Comparison of ENCODE assay signal across 9 mouse cellular contexts in the genomic region with DNA sequence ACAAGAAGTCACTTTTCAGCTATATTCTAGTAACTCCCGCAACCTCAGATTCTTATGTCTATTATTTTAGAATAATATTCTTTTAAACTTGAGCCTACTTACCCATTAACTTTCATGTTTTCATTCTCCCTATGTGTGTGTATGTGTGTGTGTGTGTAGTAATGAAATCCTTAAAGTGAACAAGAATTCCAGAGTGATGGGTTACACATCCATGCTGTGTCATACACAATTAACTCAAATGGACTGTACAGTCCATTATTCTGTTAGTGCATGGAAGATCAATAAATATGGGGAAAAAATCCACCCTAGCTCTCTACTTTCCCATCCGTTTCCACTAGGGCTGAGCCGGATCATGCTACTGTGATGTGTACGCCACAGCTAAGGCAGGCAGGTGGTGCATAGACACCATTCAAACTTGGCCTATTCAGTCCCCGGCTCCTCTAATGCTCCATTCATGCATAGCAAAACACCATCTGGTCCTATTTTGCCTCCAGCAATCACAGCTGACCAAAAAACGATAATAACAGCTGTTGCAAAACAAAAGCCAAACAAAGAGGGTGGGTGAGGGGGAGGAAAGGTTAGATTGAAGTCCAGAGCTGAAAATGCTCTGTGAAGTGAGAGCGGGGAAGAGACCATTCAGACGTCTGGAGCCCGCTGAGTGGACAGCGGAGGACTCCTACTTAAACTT.
A peak's percentile ranks its signal among the peaks of the same experiment; 100 is the strongest.
DNase-seq lines count a peak whose midpoint lies in the region; ATAC-seq and TF ChIP-seq lines count a peak whose summit lies in the region.
"Had no signal": no experiment of that assay in that cellular context is flagged by ENCODE, and none has a peak within 500 bp of the region (broad histone marks: within the 10 kb centered on the region; RNA-seq: fewer than 3 reads in every experiment).

No protein-coding gene starts in this region.

- no peaks in the 10 kb centered on the region for H3K9me3 ChIP-seq in intestine, embryonic 14.5 days (ENCODE audit: control insufficient read depth, low read length)
- no peaks in the 10 kb centered on the region for H3K9me3 ChIP-seq in intestine, postnatal 0 days (ENCODE audit: control insufficient read depth)
- H3K9me3 ChIP-seq in embryonic facial prominence, embryonic 11.5 days (replicated peaks; ENCODE audit: control insufficient read depth, low read length), result no peaks in the 10 kb centered on the region
- no peaks in the 10 kb centered on the region for H3K9me3 ChIP-seq in midbrain, postnatal 0 days (ENCODE audit: low read length)
- no peaks in the 10 kb centered on the region for H3K9me3 ChIP-seq in liver, postnatal 0 days (ENCODE audit: low read length)
- H3K9me3 ChIP-seq: heart, embryonic 13.5 days had no signal

- H3K36me3 ChIP-seq in intestine, embryonic 14.5 days (ENCODE audit: control insufficient read depth, insufficient read depth, low read length), result 0 out of 2 replicates have a peak, but pooled peaks cover 7% of the 10 kb centered on the region
- H3K36me3 ChIP-seq in intestine, postnatal 0 days (ENCODE audit: control insufficient read depth, insufficient read depth), result no peaks in the 10 kb centered on the region; the same call in 1 of the 2 replicates
- no peaks in the 10 kb centered on the region for H3K36me3 ChIP-seq in embryonic facial prominence, embryonic 11.5 days (replicated peaks; ENCODE audit: control insufficient read depth, insufficient read depth, low read depth, low read length)
- H3K36me3 ChIP-seq in midbrain, postnatal 0 days (ENCODE audit: insufficient read depth, low read length), result peaks cover 8% of the 10 kb centered on the region
- H3K36me3 ChIP-seq in liver, postnatal 0 days (replicated peaks; ENCODE audit: insufficient read depth, low read length), result no peaks in the 10 kb centered on the region

- 74% methylated on average over 10 of the region's 10 CpGs for WGBS in intestine, embryonic 14.5 days
- 80% methylated on average over 10 of the region's 10 CpGs for whole genome bisulfite sequencing in intestine, postnatal 0 days
- WGBS in embryonic facial prominence, embryonic 11.5 days, result 37% methylated on average over 10 of the region's 10 CpGs
- 30% methylated on average over 10 of the region's 10 CpGs for WGBS in midbrain, postnatal 0 days
- WGBS in liver, postnatal 0 days (ENCODE audit: insufficient replicate concordance), result 80% methylated on average over 10 of the region's 10 CpGs

- no peak for DNase-seq in intestine, embryonic 14.5 days (ENCODE audit: low spot score)
- DNase-seq in embryonic facial prominence, embryonic 11.5 days (ENCODE audit: low spot score), result peak; percentile 76
- DNase-seq in kidney, adult 8-10 months, result peak; percentile 5 to 29
- DNase-seq in midbrain, postnatal 0 days (ENCODE audit: low spot score), result peak; percentile 92
- no peak for DNase-seq in spleen, adult 12 weeks (ENCODE audit: low spot score)
- no peak for DNase-seq in liver, postnatal 0 days
- DNase-seq in adrenal gland, adult (ENCODE audit: inconsistent age in 2 of 2, low spot score in 1 of 2), result no peak

- no peaks in the 10 kb centered on the region for H3K27me3 ChIP-seq in intestine, embryonic 14.5 days (replicated peaks; ENCODE audit: control insufficient read depth, insufficient read depth, low read length)
- no peaks in the 10 kb centered on the region for H3K27me3 ChIP-seq in intestine, postnatal 0 days (replicated peaks; ENCODE audit: control insufficient read depth, insufficient read depth, low read length)
- H3K27me3 ChIP-seq in embryonic facial prominence, embryonic 11.5 days (ENCODE audit: control insufficient read depth, insufficient read depth, low read length), result no peaks in the 10 kb centered on the region
- H3K27me3 ChIP-seq in midbrain, postnatal 0 days (ENCODE audit: insufficient read depth, low read length), result no peaks in the 10 kb centered on the region
- H3K27me3 ChIP-seq in liver, postnatal 0 days (ENCODE audit: insufficient read depth, low read length), result no peaks in the 10 kb centered on the region
- H3K27me3 ChIP-seq: heart, embryonic 13.5 days had no signal

- TF ChIP-seq EP300 in liver, postnatal 0 days (IDR thresholded peaks at IDR 0.05; ENCODE audit: low read depth), result no peak

- TF ChIP-seq CTCF in intestine, postnatal 0 days (IDR thresholded peaks at IDR 0.05; ENCODE audit: low read depth), result no peak
- TF ChIP-seq CTCF in midbrain, postnatal 0 days (IDR thresholded peaks at IDR 0.05), result peak; percentile 51
- no peak for TF ChIP-seq CTCF in liver, postnatal 0 days (IDR thresholded peaks at IDR 0.05; ENCODE audit: low read depth)

- H3K4me2 ChIP-seq in intestine, embryonic 14.5 days (ENCODE audit: low read length), result no peak overlapping the region
- no peak overlapping the region for H3K4me2 ChIP-seq in intestine, postnatal 0 days (replicated peaks; ENCODE audit: low read depth)
- H3K4me2 ChIP-seq in embryonic facial prominence, embryonic 11.5 days (ENCODE audit: low read depth, low read length), result no peak overlapping the region
- H3K4me2 ChIP-seq in midbrain, postnatal 0 days (ENCODE audit: low read depth, low read length, poor library complexity, severe bottlenecking), result no peak overlapping the region
- H3K4me2 ChIP-seq in liver, postnatal 0 days (ENCODE audit: low read depth, low read length), result no peak overlapping the region
- H3K4me2 ChIP-seq: heart, embryonic 13.5 days had no signal

- H3K27ac ChIP-seq in intestine, embryonic 14.5 days (ENCODE audit: low read depth), result no peak overlapping the region
- H3K27ac ChIP-seq in intestine, postnatal 0 days (ENCODE audit: low read depth, low read length), result no peak overlapping the region
- H3K27ac ChIP-seq in embryonic facial prominence, embryonic 11.5 days (replicated peaks; ENCODE audit: low read depth, low read length), result no peak overlapping the region
- H3K27ac ChIP-seq in midbrain, postnatal 0 days (ENCODE audit: low read depth, low read length), result 0 out of 2 replicates have a peak overlapping the region, but pooled peaks have one; percentile 3
- no peak overlapping the region for H3K27ac ChIP-seq in liver, postnatal 0 days (ENCODE audit: low read depth)
- H3K27ac ChIP-seq: heart, embryonic 13.5 days had no signal

- H3K4me1 ChIP-seq in intestine, embryonic 14.5 days (replicated peaks; ENCODE audit: control insufficient read depth, insufficient read depth, low read length), result no peaks in the 10 kb centered on the region
- H3K4me1 ChIP-seq in intestine, postnatal 0 days (replicated peaks; ENCODE audit: control insufficient read depth, insufficient read depth, low read length), result no peaks in the 10 kb centered on the region
- H3K4me1 ChIP-seq in embryonic facial prominence, embryonic 11.5 days (ENCODE audit: control insufficient read depth, insufficient read depth, low read length), result no peaks in the 10 kb centered on the region
- H3K4me1 ChIP-seq in midbrain, postnatal 0 days (ENCODE audit: insufficient read depth, low read length), result no peaks in the 10 kb centered on the region; the same call in 1 of the 2 replicates
- no peaks in the 10 kb centered on the region for H3K4me1 ChIP-seq in liver, postnatal 0 days (ENCODE audit: insufficient read depth)

- ATAC-seq in intestine, embryonic 14.5 days (replicated peaks; ENCODE audit: low FRiP score, low TSS enrichment, low read depth), result 0 out of 2 replicates have a peak, but pooled peaks have one; percentile 32
- ATAC-seq in intestine, postnatal 0 days, result no peak
- ATAC-seq in embryonic facial prominence, embryonic 11.5 days (replicated peaks; ENCODE audit: insufficient number of reproducible peaks, low FRiP score, low TSS enrichment, low read depth), result peak; percentile 95
- peak; percentile 71 for ATAC-seq in midbrain, postnatal 0 days (ENCODE audit: low FRiP score)
- ATAC-seq in liver, postnatal 0 days, result no peak

- H3K9ac ChIP-seq in intestine, embryonic 14.5 days (ENCODE audit: low read length), result no peak overlapping the region
- H3K9ac ChIP-seq in intestine, postnatal 0 days (ENCODE audit: low read depth, low read length), result no peak overlapping the region
- H3K9ac ChIP-seq in embryonic facial prominence, embryonic 11.5 days (replicated peaks; ENCODE audit: low read length), result no peak overlapping the region
- H3K9ac ChIP-seq in midbrain, postnatal 0 days (replicated peaks; ENCODE audit: low read length, poor library complexity, severe bottlenecking), result no peak overlapping the region
- no peak overlapping the region for H3K9ac ChIP-seq in liver, postnatal 0 days (replicated peaks)
- H3K9ac ChIP-seq: heart, embryonic 13.5 days had no signal

- no peak overlapping the region for H3K4me3 ChIP-seq in intestine, embryonic 14.5 days (ENCODE audit: low read depth, low read length)
- H3K4me3 ChIP-seq in intestine, postnatal 0 days (ENCODE audit: low read depth, low read length), result no peak overlapping the region
- H3K4me3 ChIP-seq in embryonic facial prominence, embryonic 11.5 days (ENCODE audit: low read depth, low read length), result no peak overlapping the region
- no peak overlapping the region for H3K4me3 ChIP-seq in midbrain, postnatal 0 days (ENCODE audit: low read depth, low read length)
- no peak overlapping the region for H3K4me3 ChIP-seq in liver, postnatal 0 days (ENCODE audit: low read depth, low read length)
- H3K4me3 ChIP-seq: heart, embryonic 13.5 days had no signal

Comparison
In these comparisons a context has a peak if more than half of its experiments do, and no peak if none do; other contexts are left out.
1. ATAC-seq: peak in intestine, embryonic 14.5 days (single experiment), embryonic facial prominence, embryonic 11.5 days (single experiment) and midbrain, postnatal 0 days (single experiment); none in intestine, postnatal 0 days (single experiment) and liver, postnatal 0 days (single experiment).
2. DNase-seq: peak in embryonic facial prominence, embryonic 11.5 days (single experiment), kidney, adult 8-10 months (2 of 2) and midbrain, postnatal 0 days (single experiment); none in intestine, embryonic 14.5 days (single experiment), spleen, adult 12 weeks (single experiment), liver, postnatal 0 days (single experiment) and adrenal gland, adult (0 of 2).